Mouse (Mus musculus) mouse embryonic stem cell (cell line): ENCODE results near the gene Foxp1.

Experiments used
- in situ Hi-C, 2 experiments: fragments of 300-500 bp; cut with MboI; formaldehyde crosslinking; loops; 1 replicate in 1 of 2; 3 replicates in 1 of 2; pipeline ENCODE4 v1.14.3; 2019 to 2020; ENCODE audit warnings: low sequenced_read_pairs in 2 of 2, low pct_unique_long_range_greater_than_20kb in 1 of 2, mixed read lengths in 1 of 2; ENCODE audit not compliant: unreplicated experiment in 1 of 2

Foxp1 gene

GRCm38 (mm10) chr6:99191636-99192137 is 330.8 kb downstream of the Foxp1 start:
- in situ Hi-C loops, result no loop called here

GRCm38 (mm10) chr6:99191041-99191635 is 331.4 kb downstream of the Foxp1 start:
- in situ Hi-C loops, result no loop called here

- in situ Hi-C loops, result no loop called here
These were observed 332.6 kb downstream of the Foxp1 start for GRCm38 (mm10) chr6:99189967-99190366.

GRCm38 (mm10) chr6:99188366-99189216 is 333.9 kb downstream of the Foxp1 start:
- in situ Hi-C loops, result no loop called here

- in situ Hi-C loops, result no loop called here
These were observed 334.6 kb downstream of the Foxp1 start for GRCm38 (mm10) chr6:99187914-99188313.

- in situ Hi-C loops, result no loop called here
These were observed 335.1 kb downstream of the Foxp1 start for GRCm38 (mm10) chr6:99187415-99187814.

DNA sequence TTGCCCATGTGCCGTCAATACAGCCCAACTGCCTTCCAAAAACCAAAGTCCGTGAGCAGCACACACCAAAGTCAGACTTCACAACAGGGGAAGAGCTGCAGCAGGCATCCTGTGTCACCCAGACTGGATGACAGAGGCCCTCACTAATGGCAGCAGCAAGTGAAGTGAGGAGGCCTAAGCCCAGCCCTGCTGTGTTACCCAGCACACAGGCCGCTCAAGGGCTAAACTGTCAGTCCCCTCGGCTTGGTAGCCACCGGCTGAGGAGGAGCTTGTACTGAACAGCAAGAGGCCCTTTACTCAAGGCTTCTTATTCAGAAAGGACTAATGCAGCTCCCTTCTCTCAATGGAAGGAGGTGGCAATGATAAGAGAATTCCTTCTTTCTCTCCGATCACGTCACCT is 336.0 kb downstream of the Foxp1 start:
- in situ Hi-C loops, result no loop called here

GRCm38 (mm10) chr6:99185797-99186196 is 336.7 kb downstream of the Foxp1 start:
- in situ Hi-C loops, result no loop called here

DNA sequence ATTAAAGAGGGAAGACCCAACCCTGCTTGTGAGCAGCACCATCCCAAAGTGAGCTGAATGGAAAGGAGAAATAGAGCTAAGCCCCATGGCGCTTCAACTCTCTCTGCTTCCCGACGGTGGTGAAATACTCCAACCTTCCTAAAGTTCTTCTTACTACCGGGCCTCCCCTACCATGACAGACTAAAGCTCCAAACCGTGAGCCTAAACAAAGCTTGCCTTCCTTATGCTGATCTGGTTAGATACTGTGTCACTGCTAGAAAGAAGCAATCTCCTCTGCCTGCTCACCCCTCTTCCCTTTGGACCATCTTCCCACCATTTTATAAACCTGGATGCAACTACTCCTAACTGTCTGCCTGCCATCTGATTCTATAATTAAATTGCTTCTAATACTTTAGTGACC is 338.5 kb downstream of the Foxp1 start:
- in situ Hi-C loops, result no loop called here

DNA sequence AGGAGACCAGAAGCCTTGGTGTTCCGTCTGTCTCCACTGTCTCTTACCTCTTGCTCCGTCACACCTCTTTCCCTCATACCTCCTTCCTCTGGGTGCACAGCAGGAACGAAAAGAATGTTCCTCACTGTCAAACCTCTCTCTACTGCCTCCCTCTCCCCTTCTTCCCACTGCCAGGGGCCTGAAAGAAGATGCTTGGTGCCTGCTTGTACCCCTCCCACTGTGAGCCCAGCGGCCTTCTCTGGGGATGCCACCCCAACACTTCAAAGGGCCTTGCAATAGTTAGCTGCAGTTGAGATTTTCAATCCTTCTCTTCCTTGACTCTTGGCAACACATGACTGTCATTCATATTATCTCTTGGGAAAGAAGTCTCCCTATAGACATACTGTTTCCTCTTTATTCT is 339.7 kb downstream of the Foxp1 start:
- in situ Hi-C loops, result no loop called here

DNA sequence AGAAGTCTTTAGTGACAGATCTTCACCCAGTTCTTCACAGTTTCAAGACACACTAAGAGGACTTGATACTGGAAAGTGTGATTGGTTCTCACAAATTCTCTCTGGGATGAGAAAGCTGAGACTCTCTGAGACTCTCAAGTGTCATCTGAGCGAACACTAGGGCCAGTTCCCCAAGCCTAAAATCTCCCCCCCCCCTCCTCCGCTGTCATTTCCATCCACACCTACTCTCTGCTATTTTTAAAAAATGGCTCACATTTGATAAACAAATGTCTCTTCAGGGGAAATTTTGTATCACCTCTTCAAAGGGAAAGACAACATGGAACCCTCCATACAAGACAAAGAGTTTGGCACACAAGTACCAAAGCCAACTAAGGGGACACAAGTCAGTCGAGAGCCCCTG is 346.3 kb downstream of the Foxp1 start:
- in situ Hi-C loops, result no loop called here

- in situ Hi-C loops, result no loop called here
These were observed 347.1 kb downstream of the Foxp1 start for GRCm38 (mm10) chr6:99175377-99175776.

- in situ Hi-C loops, result no loop called here
These were observed 348.7 kb downstream of the Foxp1 start for GRCm38 (mm10) chr6:99173902-99174210.

- in situ Hi-C loops, result no loop called here
These were observed 349.2 kb downstream of the Foxp1 start for GRCm38 (mm10) chr6:99173066-99173901.

DNA sequence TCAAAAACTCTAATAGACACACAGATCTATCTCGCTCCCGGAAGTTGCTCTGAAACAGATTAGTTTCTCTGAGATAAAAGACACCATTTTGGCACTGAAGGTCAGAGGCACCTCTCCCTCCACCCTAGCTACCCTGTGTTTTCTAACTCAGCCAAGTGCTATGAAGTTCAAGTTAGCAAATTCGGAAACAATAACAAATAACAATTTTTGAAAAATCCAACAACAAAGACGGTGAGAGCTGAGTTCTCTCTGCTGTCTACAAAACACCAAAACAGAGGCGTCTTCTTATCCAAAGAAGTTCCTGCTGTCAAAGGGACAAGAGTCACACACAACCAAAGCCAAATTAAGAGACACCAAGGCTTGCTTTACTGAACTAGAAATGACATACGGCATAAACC is 349.9 kb downstream of the Foxp1 start:
- in situ Hi-C loops, result no loop called here

GRCm38 (mm10) chr6:99171901-99172588 is 350.5 kb downstream of the Foxp1 start:
- in situ Hi-C loops, result no loop called here

- in situ Hi-C loops, result no loop called here
These were observed 351.2 kb downstream of the Foxp1 start for GRCm38 (mm10) chr6:99171281-99171825.

DNA sequence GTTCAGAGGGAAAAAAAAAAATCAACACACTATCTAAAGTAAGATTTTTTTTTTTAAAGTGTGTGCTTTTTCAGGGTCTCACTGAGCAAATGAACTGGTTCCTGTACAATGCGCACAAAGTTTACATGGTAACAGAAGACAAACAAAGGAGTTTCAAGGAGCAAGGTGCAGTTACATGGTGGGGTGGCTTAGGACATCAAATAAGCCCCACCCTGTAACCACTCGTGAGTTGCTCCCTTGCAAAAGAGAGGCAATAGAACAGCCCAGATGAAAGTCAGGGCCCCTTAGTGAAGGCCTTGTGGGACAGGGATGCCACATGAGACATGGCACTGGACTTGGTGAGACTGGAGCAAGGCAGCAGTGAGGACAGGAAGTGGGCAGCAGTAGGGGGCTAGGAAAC is 353.8 kb downstream of the Foxp1 start:
- in situ Hi-C loops, result no loop called here
